Mouse (Mus musculus) ES-Bruce4 (cell line): ENCODE data around the gene Cdk5rap3.

Experiments
- CTCF ChIP-seq: IDR thresholded peaks from one replicate; pipeline ENCODE4 v1.8.1; 2011; ENCODE audit warnings: low read depth, low read length
- EP300 ChIP-seq: IDR thresholded peaks from 2 replicates; pipeline ENCODE4 v1.6.1; 2011; ENCODE audit warnings: low read depth, low read length; ENCODE audit not compliant: insufficient read depth

DNA sequence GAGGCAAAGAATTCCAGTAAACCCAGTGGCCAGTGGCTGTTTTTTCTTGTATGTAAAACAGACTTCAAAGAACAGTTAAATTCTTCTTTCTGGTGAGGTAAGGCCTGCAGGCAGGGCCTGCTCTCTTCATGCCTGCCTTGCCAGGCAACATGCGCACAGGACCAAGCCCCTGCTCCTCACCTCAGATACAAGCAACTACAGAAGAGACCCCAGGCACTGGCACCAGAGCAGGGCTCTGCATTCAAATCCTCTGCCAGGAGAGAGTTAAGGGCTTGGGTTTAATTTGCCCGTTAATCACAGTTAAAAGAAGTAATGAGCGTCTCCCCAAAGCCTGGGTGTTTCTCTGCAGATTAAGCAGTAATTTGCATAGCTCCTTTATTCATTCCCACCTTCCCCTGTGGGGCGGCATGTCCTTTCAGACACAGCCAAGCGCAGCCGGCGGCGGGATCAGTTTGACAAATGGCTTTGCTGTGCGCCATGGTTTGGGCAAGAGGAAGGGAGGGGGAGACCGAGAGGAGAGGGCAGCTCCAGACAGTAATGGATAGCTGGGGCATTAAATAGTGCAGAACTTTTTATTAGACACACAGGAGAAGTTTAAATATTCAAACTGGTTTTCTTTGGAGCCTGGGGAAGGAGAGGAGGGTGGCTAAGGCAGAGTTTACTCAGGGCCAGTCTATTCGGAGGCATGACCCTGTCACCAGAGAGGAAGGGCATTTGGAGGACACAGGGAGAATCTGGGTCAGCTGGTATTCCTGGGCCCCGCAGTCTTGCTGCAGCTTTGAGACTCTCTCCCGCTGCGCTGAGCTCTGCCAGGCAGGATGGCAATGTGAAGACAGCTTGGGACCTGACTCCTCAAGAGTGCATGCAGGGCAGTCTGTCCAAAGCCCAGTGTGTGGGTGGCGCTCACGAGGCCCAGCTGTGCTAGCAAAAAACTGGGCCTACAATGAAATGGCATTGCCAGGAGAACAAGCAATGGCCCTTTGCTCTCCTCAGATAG, 13.4 kb downstream of the Cdk5rap3 start:
- no peak for TF ChIP-seq CTCF
- TF ChIP-seq EP300, result 0 out of 2 replicates have a peak, but pooled peaks have one; percentile 6
